Mouse (Mus musculus) liver, embryonic 14.5 days (tissue): ENCODE results near the gene Rsad1. TPM values are rescaled to one million over a fixed set of nuclear protein-coding genes. Genes with fewer than 3 reads are reported as not detected.

Experiments
- ATAC-seq: fragments of 200-750 bp; cut with Nextera tagmentation; 2 replicates; pipeline ENCODE4 v1.8.0; 2017; ENCODE audit warnings: moderate number of reproducible peaks, mild to moderate bottlenecking, moderate library complexity; ENCODE audit not compliant: insufficient read depth
- DNase-seq, 3 experiments: peaks; one replicate each; pipeline ENCODE4 v3.0.0-alpha.2; 2012 to 2013; ENCODE audit warnings: low read depth in 3 of 3, low spot score in 3 of 3
- H3K27ac ChIP-seq: fragments of 300-500 bp; sonication (generic); 2 replicates; pipeline ENCODE4 v1.5.1; 2014; ENCODE audit warnings: moderate library complexity, mild to moderate bottlenecking, control low read depth, inconsistent platforms
- H3K27me3 ChIP-seq: fragments of 300-500 bp; sonication (generic); 2 replicates; pipeline ENCODE4 v1.6.1; 2014; ENCODE audit warnings: mild to moderate bottlenecking, low read length, moderate library complexity; ENCODE audit not compliant: control insufficient read depth, insufficient read depth
- H3K36me3 ChIP-seq: fragments of 300-500 bp; sonication (generic); replicated peaks from 2 replicates; pipeline ENCODE4 v1.6.1; 2014; ENCODE audit warnings: low read depth; ENCODE audit not compliant: control insufficient read depth, insufficient read depth
- H3K4me1 ChIP-seq, 2 experiments: fragments of 200-500 bp in 1 of 2; fragments of 300-500 bp in 1 of 2; sonication (generic) in 1 of 2; replicated peaks; 2 replicates each; pipeline ENCODE4 v1.6.1; 2012 to 2014; ENCODE audit warnings: antibody characterized with exemption in 1 of 2, inconsistent platforms in 1 of 2, low read length in 1 of 2; ENCODE audit not compliant: control insufficient read depth in 2 of 2, insufficient read depth in 2 of 2
- H3K4me2 ChIP-seq: fragments of 300-500 bp; sonication (generic); 2 replicates; pipeline ENCODE4 v1.6.1; 2014; ENCODE audit warnings: low read depth, mild to moderate bottlenecking, control low read depth, moderate library complexity
- H3K4me3 ChIP-seq, 2 experiments: fragments of 200-500 bp in 1 of 2; fragments of 300-500 bp in 1 of 2; sonication (generic) in 1 of 2; 2 replicates each; pipeline ENCODE4 v1.5.1; 2012 to 2014; ENCODE audit warnings: low read depth in 2 of 2, low read length in 2 of 2, mild to moderate bottlenecking in 2 of 2, control low read depth in 1 of 2, inconsistent platforms in 1 of 2, moderate library complexity in 1 of 2; ENCODE audit not compliant: insufficient read depth in 1 of 2
- H3K9ac ChIP-seq: fragments of 300-500 bp; sonication (generic); replicated peaks from 2 replicates; pipeline ENCODE4 v1.6.1; 2014; ENCODE audit warnings: mild to moderate bottlenecking, control low read depth, moderate library complexity
- H3K9me3 ChIP-seq: fragments of 300-500 bp; sonication (generic); 2 replicates; pipeline ENCODE4 v1.6.1; 2016; ENCODE audit warnings: low read length, mixed read lengths; ENCODE audit not compliant: control insufficient read depth
- CTCF ChIP-seq: IDR thresholded peaks from 2 replicates; pipeline ENCODE4 v1.5.1; 2016; ENCODE audit warnings: antibody characterized with exemption, low read depth, control low read depth
- EP300 ChIP-seq: IDR thresholded peaks from 2 replicates; pipeline ENCODE4 v1.6.1; 2016; ENCODE audit warnings: antibody characterized with exemption, low read depth
- WGBS: fragments of 180-500 bp; shearing (Covaris S2); extraction: QIAGEN DNeasy Blood & Tissue Kit; methylation state at CpG from one replicate; pipeline ENCODE4 v1.1.7; 2014; ENCODE audit not compliant: insufficient replicate concordance; 5-methylcytosine and 5-hydroxymethylcytosine counted together
- polyA plus RNA-seq, 2 experiments: library from polyadenylated mRNA; depleted of rRNA in 1 of 2; stranded (reverse) in 1 of 2; unstranded in 1 of 2; fragments of >200 nt; fragmentation: Nextera tagmentation in 1 of 2; extraction: Ambion mirVana in 1 of 2; gene quantifications; 2 replicates each; pipeline versions ENCODE4 v1.2.1 to v1.2.3; 2012 to 2014

The Rsad1 gene
- polyA plus RNA-seq, 2 experiments, result 0.51 to 1.4 TPM

- Histone ChIP-seq H3K9me3 (no peaks in the 10 kb centered on the region), H3K27ac (no peak overlapping the region), H3K36me3 (no peaks in the 10 kb centered on the region), H3K4me2 (no peak overlapping the region), H3K4me3 (no peak overlapping the region), H3K27me3 (no peaks in the 10 kb centered on the region), H3K9ac (no peak overlapping the region), H3K4me1 (no peaks in the 10 kb centered on the region)
- 63% methylated on average over 8 of the region's 8 CpGs for WGBS
- DNase-seq (no peak), ATAC-seq (no peak)
- TF ChIP-seq CTCF (no peak), EP300 (no peak)
Observed at GRCm38 (mm10) chr11:94533171-94533570, 15.9 kb downstream of the Rsad1 start.

DNA sequence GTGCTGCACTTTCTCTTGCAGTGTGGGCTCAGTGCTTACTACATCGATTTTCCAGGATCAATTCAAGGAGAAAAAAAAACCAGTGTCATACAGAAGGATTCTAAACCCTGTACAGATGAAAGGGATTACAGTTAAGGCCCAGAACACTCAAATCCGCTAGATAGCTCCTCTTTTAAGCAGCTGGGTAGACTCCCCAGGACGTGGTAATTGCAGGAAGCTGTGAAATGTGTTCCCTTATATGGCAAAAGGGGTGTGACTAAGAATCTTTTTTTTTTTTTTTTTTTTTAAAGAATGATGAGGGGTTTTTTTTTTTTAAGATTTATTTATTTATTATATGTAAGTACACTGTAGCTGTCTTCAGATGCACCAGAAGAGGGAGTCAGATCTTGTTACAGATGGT, 20.2 kb downstream of the Rsad1 start:
- no peak for TF ChIP-seq EP300
- no peak for TF ChIP-seq CTCF
- no peak overlapping the region for H3K9ac ChIP-seq
- H3K27ac ChIP-seq, result no peak overlapping the region
- no peaks in the 10 kb centered on the region for H3K36me3 ChIP-seq
- WGBS, result 33% methylated on average over 3 of the region's 3 CpGs
- H3K9me3 ChIP-seq, result no peaks in the 10 kb centered on the region
- no peaks in the 10 kb centered on the region for H3K27me3 ChIP-seq
- ATAC-seq, result no peak
- no peaks in the 10 kb centered on the region for H3K4me1 ChIP-seq
- no peak overlapping the region for H3K4me3 ChIP-seq
- DNase-seq, result no peak
- no peak overlapping the region for H3K4me2 ChIP-seq

DNA sequence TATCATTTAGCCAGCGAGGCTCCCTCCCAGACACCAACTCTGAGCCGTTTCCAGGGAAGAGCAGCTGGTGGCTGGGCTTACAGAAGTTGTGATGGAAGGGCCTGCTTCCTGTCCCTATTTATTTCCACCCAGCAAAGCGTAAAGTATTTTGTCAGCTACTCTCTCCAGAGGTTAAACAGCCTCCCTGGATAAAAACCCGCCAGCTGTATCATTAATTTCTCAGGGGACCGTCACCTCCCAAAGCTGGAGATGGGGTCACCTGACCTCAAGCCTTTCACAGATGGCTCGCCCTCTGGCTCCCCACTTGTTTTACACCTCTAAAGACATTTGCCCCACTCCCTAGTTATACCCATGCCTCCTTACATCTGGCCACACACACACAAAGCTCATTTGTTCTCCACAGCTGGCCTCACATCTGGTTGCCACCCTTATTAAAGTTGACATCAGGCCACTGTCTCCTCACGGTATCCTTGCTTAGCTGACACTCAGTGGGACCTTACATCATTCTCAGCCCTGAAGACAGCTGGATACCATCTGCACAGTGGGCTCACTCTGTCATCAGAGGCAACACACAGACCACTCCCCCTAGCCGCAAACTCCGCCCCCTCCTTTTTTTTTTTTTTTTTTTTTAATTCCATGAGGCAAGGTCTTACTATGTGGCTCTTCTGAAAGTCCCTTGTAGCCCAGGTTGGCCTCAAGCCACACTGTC, 22.7 kb downstream of the Rsad1 start:
- Histone ChIP-seq H3K27ac (no peak overlapping the region), H3K9me3 (no peaks in the 10 kb centered on the region), H3K4me2 (no peak overlapping the region), H3K36me3 (no peaks in the 10 kb centered on the region), H3K27me3 (no peaks in the 10 kb centered on the region), H3K4me3 (no peak overlapping the region), H3K4me1 (no peaks in the 10 kb centered on the region), H3K9ac (no peak overlapping the region)
- TF ChIP-seq EP300, result no peak
- TF ChIP-seq CTCF, result no peak
- 47% methylated on average over 9 of the region's 9 CpGs for WGBS
- DNase-seq (no peak), ATAC-seq (no peak)

DNA sequence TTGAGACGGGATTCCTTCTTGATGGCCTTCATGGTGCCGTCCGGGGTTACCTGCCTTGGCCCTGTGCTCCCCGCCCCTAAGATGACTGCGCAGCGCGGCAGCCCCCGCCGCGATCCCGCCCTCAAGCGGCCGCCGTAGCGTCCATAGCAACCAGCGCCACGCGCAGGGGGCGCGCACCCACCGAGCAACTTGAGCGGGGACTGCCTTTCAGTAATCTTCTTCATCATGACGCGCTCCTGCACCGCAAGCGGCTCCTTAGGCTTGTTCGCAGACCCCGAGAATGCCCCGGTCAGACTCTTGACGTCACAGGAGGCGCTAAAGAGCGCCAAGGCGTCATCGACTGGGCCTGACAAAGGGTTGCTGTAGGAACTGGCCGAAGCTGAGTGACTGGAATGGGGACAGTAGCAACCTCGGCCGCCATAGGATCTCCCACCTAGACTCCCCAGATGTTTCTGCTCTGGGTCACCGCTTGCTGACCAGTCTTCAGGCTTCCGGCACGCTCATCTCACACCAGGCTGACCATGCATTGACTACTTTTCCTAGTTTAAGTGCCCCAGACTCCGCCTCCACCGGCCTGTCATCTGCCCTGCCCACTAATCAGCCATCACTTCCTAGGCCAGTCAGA, 27.7 kb downstream of the Rsad1 start, which contains the start of gene Mycbpap:
Gene Mycbpap (minus strand): TSS at position 524 of the 625 bp plus-strand sequence.
- H3K4me2 ChIP-seq, result peak within 1 kb of the TSS; percentile 65
- peak; percentile 32; the same call in 1 of the 2 replicates for TF ChIP-seq CTCF
- no peak for TF ChIP-seq EP300
- H3K27ac ChIP-seq, result no peak within 1 kb of the TSS
- H3K4me3 ChIP-seq, result peak within 1 kb of the TSS; percentile 45 to 56
- no peaks in the 10 kb centered on the region for H3K36me3 ChIP-seq
- no peaks in the 10 kb centered on the region for H3K9me3 ChIP-seq
- peak in 1 of 3 experiments; percentile 22 for DNase-seq
- WGBS, result 1% methylated on average over 42 of the region's 42 CpGs
- ATAC-seq, result peak; percentile 31
- H3K27me3 ChIP-seq, result no peaks in the 10 kb centered on the region
- no peaks in the 10 kb centered on the region for H3K4me1 ChIP-seq
- H3K9ac ChIP-seq, result no peak within 1 kb of the TSS

DNA sequence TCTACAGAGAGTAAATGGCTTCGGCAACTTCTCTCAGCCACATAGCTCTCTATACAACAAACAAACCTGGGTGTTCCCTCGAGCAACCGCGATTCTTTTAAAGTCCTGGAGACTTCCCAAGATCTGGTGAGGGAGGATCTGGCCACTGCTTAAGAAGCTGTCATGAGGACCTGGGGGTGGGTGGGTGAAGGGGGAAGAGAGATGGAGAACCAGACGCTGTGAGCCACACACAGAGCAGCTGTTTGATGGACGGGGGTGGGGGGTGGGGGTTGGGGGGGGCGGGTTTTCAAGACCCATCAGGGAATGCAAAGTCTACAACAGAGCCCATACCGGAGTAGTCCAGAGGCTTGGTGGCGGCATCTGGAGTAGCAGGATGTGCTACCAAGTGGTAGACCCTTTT, 35.6 kb downstream of the Rsad1 start:
- H3K27ac ChIP-seq, result no peak overlapping the region
- H3K9me3 ChIP-seq, result no peaks in the 10 kb centered on the region
- no peak overlapping the region for H3K4me2 ChIP-seq
- DNase-seq, result no peak
- no peak overlapping the region for H3K4me3 ChIP-seq
- TF ChIP-seq CTCF (no peak), EP300 (no peak)
- 43% methylated on average over 9 of the region's 9 CpGs for WGBS
- no peaks in the 10 kb centered on the region for H3K27me3 ChIP-seq
- ATAC-seq, result no peak
- no peaks in the 10 kb centered on the region for H3K4me1 ChIP-seq
- no peaks in the 10 kb centered on the region for H3K36me3 ChIP-seq
- H3K9ac ChIP-seq, result no peak overlapping the region
